Mouse (Mus musculus): ENCODE results near the gene Snrnp35. TPM values are rescaled to one million over a fixed set of nuclear protein-coding genes. Genes with fewer than 3 reads are reported as not detected.

Snrnp35 gene
- total and polyA plus RNA-seq, 2 experiments, result 2.5 to 3.7 TPM

DNA sequence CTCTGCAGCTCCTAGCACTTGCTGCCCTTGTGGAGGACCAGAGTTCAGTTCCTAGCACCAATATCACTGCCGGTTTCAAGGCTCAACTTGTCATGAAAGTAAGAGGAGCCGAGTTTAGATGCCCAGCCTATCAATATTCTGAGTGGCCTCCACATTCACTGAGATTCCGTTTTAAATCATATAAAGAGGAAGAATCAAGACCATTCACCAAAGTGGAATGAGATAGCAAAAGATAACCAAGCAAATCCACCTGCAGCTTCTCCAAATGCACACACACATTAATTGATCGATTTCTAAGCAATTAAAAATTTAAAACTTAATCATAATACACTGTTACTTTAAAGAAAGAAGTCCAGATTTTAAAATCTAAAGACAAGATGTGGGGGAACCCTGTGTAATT lies 1.2 kb upstream of the Snrnp35 start:
- DNase-seq (ENCODE audit: extremely low read depth, low read depth, low spot score), result no peak
- Histone ChIP-seq H3K4me3 (ENCODE audit: insufficient read depth, low read depth, low read length) (no peak overlapping the region), H3K27me3 (ENCODE audit: control insufficient read depth, insufficient read depth, low read length) (no peaks in the 10 kb centered on the region), H3K27ac (replicated peaks; ENCODE audit: insufficient read depth, low read depth, low read length) (no peak overlapping the region), H3K36me3 (ENCODE audit: control insufficient read depth, insufficient read depth, low read length) (no peaks in the 10 kb centered on the region), H3K4me1 (ENCODE audit: control insufficient read depth, insufficient read depth, low read length) (peaks cover 1% of the 10 kb centered on the region; the same call in 1 of the 2 replicates), H3K79me2 (ENCODE audit: control insufficient read depth, insufficient read depth, low read length) (peaks cover 6% of the 10 kb centered on the region), H3K9ac (ENCODE audit: low read depth, low read length) (no peak overlapping the region)
- WGBS, result 95% methylated on average over 4 of the region's 4 CpGs
- TF ChIP-seq CTCF (IDR thresholded peaks at IDR 0.05; ENCODE audit: low read depth, low read length) (no peak), POLR2A (IDR thresholded peaks at IDR 0.05; ENCODE audit: extremely low read depth, insufficient read depth, low read length) (no peak)

DNA sequence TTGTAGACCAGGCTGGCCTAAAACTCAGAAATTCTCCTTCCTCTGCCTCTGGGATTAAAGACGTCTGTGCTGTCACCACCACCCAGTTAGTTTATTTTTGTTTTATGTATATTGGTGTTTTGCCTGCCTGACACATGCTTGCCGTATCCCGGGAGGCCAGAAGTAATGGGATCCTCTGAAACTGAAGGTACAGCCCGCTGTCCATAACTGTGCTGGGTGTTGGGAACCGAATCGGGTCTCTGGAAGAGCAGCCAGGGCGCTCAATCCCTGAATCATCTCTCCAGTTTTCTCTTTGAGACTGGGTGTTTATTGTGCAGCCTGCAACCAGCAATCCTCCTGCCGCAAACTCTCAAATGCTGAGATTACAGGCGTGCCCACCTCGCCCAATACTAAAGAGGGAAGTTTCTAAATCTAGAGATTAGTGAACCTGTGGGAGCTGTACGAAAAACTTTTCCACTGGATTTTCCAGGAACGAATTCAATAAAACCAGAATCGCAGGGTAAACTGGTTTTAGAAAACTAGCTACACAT lies 433 bp upstream of the Snrnp35 start:
- Histone ChIP-seq H3K27ac (replicated peaks; ENCODE audit: insufficient read depth, low read depth, low read length) (peak overlapping the region; percentile 93), H3K9ac (ENCODE audit: low read depth, low read length) (peak overlapping the region; percentile 69), H3K79me2 (ENCODE audit: control insufficient read depth, insufficient read depth, low read length) (peaks cover 6% of the 10 kb centered on the region), H3K27me3 (ENCODE audit: control insufficient read depth, insufficient read depth, low read length) (no peaks in the 10 kb centered on the region), H3K4me1 (ENCODE audit: control insufficient read depth, insufficient read depth, low read length) (peaks cover 1% of the 10 kb centered on the region; the same call in 1 of the 2 replicates), H3K36me3 (ENCODE audit: control insufficient read depth, insufficient read depth, low read length) (no peaks in the 10 kb centered on the region), H3K4me3 (ENCODE audit: insufficient read depth, low read depth, low read length) (peak overlapping the region; percentile 82)
- TF ChIP-seq CTCF (IDR thresholded peaks at IDR 0.05; ENCODE audit: low read depth, low read length), result no peak
- no peak for TF ChIP-seq POLR2A (IDR thresholded peaks at IDR 0.05; ENCODE audit: extremely low read depth, insufficient read depth, low read length)
- under 1% methylated on average over 13 of the region's 13 CpGs for WGBS
- no peak for DNase-seq (ENCODE audit: extremely low read depth, low read depth, low spot score)

DNA sequence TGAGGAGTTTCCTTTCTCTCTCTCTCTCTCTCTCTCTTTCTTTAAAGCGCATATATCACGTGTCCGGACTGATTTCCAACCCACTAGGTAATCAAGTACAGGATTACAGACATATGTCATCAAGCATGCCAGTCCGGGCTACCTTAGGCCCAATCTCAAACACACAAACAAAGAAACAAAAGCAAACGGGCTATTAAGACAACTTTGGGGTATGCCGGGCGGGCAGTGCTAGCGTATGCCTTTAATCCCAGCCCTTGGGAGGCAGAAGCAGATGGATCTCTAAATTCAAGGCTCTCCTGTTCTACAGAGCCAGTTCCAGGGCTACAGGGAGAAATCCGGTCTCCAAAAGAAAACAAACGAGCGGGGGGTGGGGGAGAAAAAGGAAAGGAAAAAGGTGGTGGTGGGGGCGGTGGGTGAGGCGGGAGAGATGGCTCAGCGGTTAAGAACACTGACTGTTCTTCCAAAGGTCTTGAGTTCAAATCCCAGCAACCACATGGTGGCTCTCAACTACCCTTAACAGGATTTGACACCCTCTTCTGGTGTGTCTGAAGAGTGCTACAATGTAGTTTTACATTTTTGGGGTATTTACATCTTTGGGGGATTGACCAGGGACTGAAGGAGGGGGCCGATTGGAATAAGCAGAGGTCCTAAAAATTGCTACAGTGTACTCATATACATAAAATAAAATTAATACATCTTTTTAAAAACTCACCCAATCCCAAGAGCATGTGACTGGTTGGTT lies 892 bp downstream of the Snrnp35 start:
- H3K27me3 ChIP-seq (ENCODE audit: control insufficient read depth, insufficient read depth, low read length), result no peaks in the 10 kb centered on the region
- TF ChIP-seq POLR2A (IDR thresholded peaks at IDR 0.05; ENCODE audit: extremely low read depth, insufficient read depth, low read length) (no peak), CTCF (IDR thresholded peaks at IDR 0.05; ENCODE audit: low read depth, low read length) (no peak)
- H3K4me1 ChIP-seq (ENCODE audit: control insufficient read depth, insufficient read depth, low read length), result 0 out of 2 replicates have a peak, but pooled peaks cover 1% of the 10 kb centered on the region
- peak overlapping the region; percentile 84 for H3K27ac ChIP-seq (replicated peaks; ENCODE audit: insufficient read depth, low read depth, low read length)
- no peaks in the 10 kb centered on the region; the same call in 1 of the 2 replicates for H3K79me2 ChIP-seq (ENCODE audit: control insufficient read depth, insufficient read depth, low read length)
- no peaks in the 10 kb centered on the region for H3K36me3 ChIP-seq (ENCODE audit: control insufficient read depth, insufficient read depth, low read length)
- peak overlapping the region; percentile 82 for H3K4me3 ChIP-seq (ENCODE audit: insufficient read depth, low read depth, low read length)
- DNase-seq (ENCODE audit: extremely low read depth, low read depth, low spot score), result no peak
- H3K9ac ChIP-seq (ENCODE audit: low read depth, low read length), result peak overlapping the region; percentile 87
- 6% methylated on average over 15 of the region's 15 CpGs for WGBS

DNA sequence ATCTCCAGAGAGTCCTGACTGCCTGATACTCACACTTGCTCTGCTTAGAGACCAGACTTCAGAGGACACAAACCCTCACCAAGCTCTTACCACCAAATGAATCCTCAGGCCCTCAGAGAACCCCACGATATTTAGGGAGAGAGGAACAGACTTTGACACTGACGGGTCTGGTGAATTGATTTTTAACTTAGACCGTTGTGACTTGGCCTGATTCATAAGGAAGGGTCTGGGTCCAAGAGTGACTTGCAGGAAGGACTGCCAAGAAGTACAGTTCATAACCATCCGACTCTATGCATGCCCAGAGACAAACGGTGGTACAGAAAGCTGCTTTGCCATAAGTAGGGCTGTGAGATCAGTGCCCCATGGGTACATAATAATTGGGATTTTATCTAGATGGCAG lies 2.7 kb downstream of the Snrnp35 start:
- Histone ChIP-seq H3K27me3 (ENCODE audit: control insufficient read depth, insufficient read depth, low read length) (no peaks in the 10 kb centered on the region), H3K27ac (replicated peaks; ENCODE audit: insufficient read depth, low read depth, low read length) (no peak overlapping the region), H3K79me2 (ENCODE audit: control insufficient read depth, insufficient read depth, low read length) (no peaks in the 10 kb centered on the region; the same call in 1 of the 2 replicates), H3K4me1 (ENCODE audit: control insufficient read depth, insufficient read depth, low read length) (0 out of 2 replicates have a peak, but pooled peaks cover 1% of the 10 kb centered on the region), H3K4me3 (ENCODE audit: insufficient read depth, low read depth, low read length) (no peak overlapping the region), H3K36me3 (ENCODE audit: control insufficient read depth, insufficient read depth, low read length) (no peaks in the 10 kb centered on the region), H3K9ac (ENCODE audit: low read depth, low read length) (no peak overlapping the region)
- 57% methylated on average over 5 of the region's 5 CpGs for WGBS
- TF ChIP-seq POLR2A (IDR thresholded peaks at IDR 0.05; ENCODE audit: extremely low read depth, insufficient read depth, low read length), result no peak
- no peak for TF ChIP-seq CTCF (IDR thresholded peaks at IDR 0.05; ENCODE audit: low read depth, low read length)
- DNase-seq (ENCODE audit: extremely low read depth, low read depth, low spot score), result no peak

DNA sequence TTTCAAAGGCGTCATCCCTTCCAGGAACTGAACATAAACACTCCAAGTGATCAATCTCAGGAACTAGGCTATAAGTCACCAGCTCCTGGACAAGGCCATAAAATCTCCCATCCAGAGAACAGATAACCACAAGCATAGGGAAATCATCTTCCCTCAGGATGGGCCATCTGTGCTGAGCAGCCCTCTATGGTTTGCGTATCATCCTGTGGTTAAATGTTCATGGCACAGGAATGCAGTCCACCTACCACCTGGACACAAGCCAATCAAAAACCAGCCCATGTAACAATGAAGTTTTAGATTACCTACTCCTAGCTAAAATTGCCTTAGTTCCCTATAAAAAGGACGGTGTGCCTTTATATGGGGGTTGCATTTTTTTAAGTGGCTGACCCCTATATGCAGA lies 6.0 kb downstream of the Snrnp35 start:
- Histone ChIP-seq H3K79me2 (ENCODE audit: control insufficient read depth, insufficient read depth, low read length) (no peaks in the 10 kb centered on the region; the same call in 1 of the 2 replicates), H3K27me3 (ENCODE audit: control insufficient read depth, insufficient read depth, low read length) (no peaks in the 10 kb centered on the region), H3K27ac (replicated peaks; ENCODE audit: insufficient read depth, low read depth, low read length) (no peak overlapping the region), H3K36me3 (ENCODE audit: control insufficient read depth, insufficient read depth, low read length) (no peaks in the 10 kb centered on the region), H3K4me1 (ENCODE audit: control insufficient read depth, insufficient read depth, low read length) (no peaks in the 10 kb centered on the region), H3K9ac (ENCODE audit: low read depth, low read length) (no peak overlapping the region), H3K4me3 (ENCODE audit: insufficient read depth, low read depth, low read length) (no peak overlapping the region)
- WGBS, result 91% methylated on average over 3 of the region's 3 CpGs
- no peak for TF ChIP-seq POLR2A (IDR thresholded peaks at IDR 0.05; ENCODE audit: extremely low read depth, insufficient read depth, low read length)
- TF ChIP-seq CTCF (IDR thresholded peaks at IDR 0.05; ENCODE audit: low read depth, low read length), result no peak
- DNase-seq (ENCODE audit: extremely low read depth, low read depth, low spot score), result no peak

DNA sequence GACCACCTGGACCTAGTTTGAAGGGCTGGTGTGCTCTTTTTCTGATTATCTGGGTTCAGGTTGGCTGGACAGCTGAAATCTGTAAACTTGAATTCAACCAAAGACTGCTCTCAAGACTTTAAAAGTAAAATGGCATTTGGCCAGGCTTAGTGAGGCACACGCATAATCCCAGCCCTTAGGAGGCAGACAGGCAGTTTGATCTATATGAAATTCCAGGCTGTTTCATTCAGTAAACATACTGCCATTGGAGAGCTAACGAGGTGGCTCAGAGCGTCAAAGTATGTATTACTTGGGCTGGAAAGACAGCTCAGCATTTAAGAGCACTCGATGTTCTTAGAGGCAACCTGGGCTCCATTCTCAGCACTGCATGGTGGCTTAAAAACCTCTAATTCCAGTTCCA lies 8.8 kb downstream of the Snrnp35 start:
- H3K36me3 ChIP-seq (ENCODE audit: control insufficient read depth, insufficient read depth, low read length), result no peaks in the 10 kb centered on the region
- H3K9ac ChIP-seq (ENCODE audit: low read depth, low read length), result no peak overlapping the region
- no peaks in the 10 kb centered on the region for H3K27me3 ChIP-seq (ENCODE audit: control insufficient read depth, insufficient read depth, low read length)
- H3K4me1 ChIP-seq (ENCODE audit: control insufficient read depth, insufficient read depth, low read length), result no peaks in the 10 kb centered on the region
- H3K27ac ChIP-seq (replicated peaks; ENCODE audit: insufficient read depth, low read depth, low read length), result no peak overlapping the region
- H3K79me2 ChIP-seq (ENCODE audit: control insufficient read depth, insufficient read depth, low read length), result no peaks in the 10 kb centered on the region
- TF ChIP-seq POLR2A (IDR thresholded peaks at IDR 0.05; ENCODE audit: extremely low read depth, insufficient read depth, low read length) (no peak), CTCF (IDR thresholded peaks at IDR 0.05; ENCODE audit: low read depth, low read length) (no peak)
- DNase-seq (ENCODE audit: extremely low read depth, low read depth, low spot score), result no peak
- no peak overlapping the region for H3K4me3 ChIP-seq (ENCODE audit: insufficient read depth, low read depth, low read length)
- 89% methylated on average over 4 of the region's 4 CpGs for WGBS
